Mouse (Mus musculus) olfactory bulb, adult 2 months (tissue): Measurements from ENCODE around the gene Eva1c. TPM values are rescaled to one million over a fixed set of nuclear protein-coding genes. Genes with fewer than 3 reads are reported as not detected.

Experiments used
- H3K27ac ChIP-seq: fragments of 200-500 bp; 2 replicates; pipeline ENCODE4 v1.5.1; 2012; ENCODE audit warnings: low read depth, low read length; ENCODE audit not compliant: insufficient read depth
- H3K4me1 ChIP-seq: fragments of 200-500 bp; 2 replicates; pipeline ENCODE4 v1.6.1; 2012; ENCODE audit warnings: low read length; ENCODE audit not compliant: control insufficient read depth, insufficient read depth
- H3K4me3 ChIP-seq: fragments of 200-500 bp; 2 replicates; pipeline ENCODE4 v1.5.1; 2012; ENCODE audit warnings: mild to moderate bottlenecking, low read depth, low read length, moderate library complexity; ENCODE audit not compliant: insufficient read depth
- CTCF ChIP-seq: fragments of 200-500 bp; IDR thresholded peaks from 2 replicates; pipeline ENCODE4 v1.5.1; 2012; ENCODE audit warnings: low read depth, mild to moderate bottlenecking, low read length, moderate library complexity; ENCODE audit not compliant: insufficient read depth
- POLR2A ChIP-seq: fragments of 200-500 bp; IDR thresholded peaks from 2 replicates; pipeline ENCODE4 v1.6.1; 2012; ENCODE audit warnings: mild to moderate bottlenecking, low read depth, low read length, moderate library complexity; ENCODE audit not compliant: insufficient read depth
- WGBS: fragments of 180-500 bp; shearing (Covaris S2); methylation state at CpG from one replicate; pipeline ENCODE4 v1.1.7; 2018; 5-methylcytosine and 5-hydroxymethylcytosine counted together
- polyA plus RNA-seq: library from polyadenylated mRNA; stranded (reverse); fragments of >200 nt; gene quantifications from 2 replicates; pipeline ENCODE4 v1.2.4, GENCODE M21; 2012; ENCODE audit warnings: low replicate concordance; ENCODE audit not compliant: missing spikeins, insufficient read depth, insufficient read length

The Eva1c gene
- polyA plus RNA-seq, 1 experiment = not detected

GRCm38 (mm10) chr16:90798848-90799247, 27.7 kb upstream of the Eva1c start:
- H3K4me1 ChIP-seq = no peaks in the 10 kb centered on the region
- H3K27ac ChIP-seq = no peak overlapping the region
- H3K4me3 ChIP-seq = no peak overlapping the region
- no peak for TF ChIP-seq CTCF
- TF ChIP-seq POLR2A = no peak
- WGBS = 97% methylated on average over 5 of the region's 5 CpGs

- TF ChIP-seq CTCF = no peak
- TF ChIP-seq POLR2A = no peak
- Histone ChIP-seq H3K4me1 (no peaks in the 10 kb centered on the region), H3K4me3 (no peak overlapping the region), H3K27ac (no peak overlapping the region)
- 76% methylated on average over 10 of the region's 10 CpGs for whole genome bisulfite sequencing
Observed at GRCm38 (mm10) chr16:90799840-90800239, 26.7 kb upstream of the Eva1c start.

GRCm38 (mm10) chr16:90801251-90801650, 25.3 kb upstream of the Eva1c start:
- WGBS = 84% methylated on average over 5 of the region's 5 CpGs
- Histone ChIP-seq H3K4me3 (no peak overlapping the region), H3K4me1 (no peaks in the 10 kb centered on the region), H3K27ac (no peak overlapping the region)
- no peak for TF ChIP-seq POLR2A
- no peak for TF ChIP-seq CTCF

DNA sequence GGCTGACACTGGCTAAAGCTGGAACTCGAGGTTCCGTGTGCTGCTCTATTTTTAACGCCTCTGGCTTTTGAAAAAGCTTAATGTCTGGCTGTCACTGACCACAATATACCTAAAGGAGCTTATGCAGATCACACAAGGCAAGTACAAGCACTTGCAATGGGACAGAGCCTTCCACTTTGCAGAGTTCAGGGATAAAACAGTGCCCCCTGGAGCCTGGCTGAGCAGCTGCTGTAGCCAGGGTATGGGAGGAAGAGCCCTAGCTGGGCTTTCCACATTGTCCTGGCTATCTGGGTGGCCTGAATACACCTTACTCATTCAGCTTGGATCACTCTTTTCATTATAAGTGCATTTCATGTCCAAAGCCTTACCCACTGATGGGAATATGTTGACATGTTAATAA, 24.6 kb upstream of the Eva1c start:
- Histone ChIP-seq H3K4me1 (no peaks in the 10 kb centered on the region), H3K27ac (no peak overlapping the region), H3K4me3 (no peak overlapping the region)
- TF ChIP-seq CTCF (no peak), POLR2A (no peak)
- WGBS = 76% methylated on average over 3 of the region's 3 CpGs

GRCm38 (mm10) chr16:90804466-90804865, 22.1 kb upstream of the Eva1c start:
- Histone ChIP-seq H3K27ac (no peak overlapping the region), H3K4me1 (no peaks in the 10 kb centered on the region), H3K4me3 (no peak overlapping the region)
- TF ChIP-seq CTCF (no peak), POLR2A (no peak)
- WGBS = 96% methylated on average over 5 of the region's 5 CpGs

DNA sequence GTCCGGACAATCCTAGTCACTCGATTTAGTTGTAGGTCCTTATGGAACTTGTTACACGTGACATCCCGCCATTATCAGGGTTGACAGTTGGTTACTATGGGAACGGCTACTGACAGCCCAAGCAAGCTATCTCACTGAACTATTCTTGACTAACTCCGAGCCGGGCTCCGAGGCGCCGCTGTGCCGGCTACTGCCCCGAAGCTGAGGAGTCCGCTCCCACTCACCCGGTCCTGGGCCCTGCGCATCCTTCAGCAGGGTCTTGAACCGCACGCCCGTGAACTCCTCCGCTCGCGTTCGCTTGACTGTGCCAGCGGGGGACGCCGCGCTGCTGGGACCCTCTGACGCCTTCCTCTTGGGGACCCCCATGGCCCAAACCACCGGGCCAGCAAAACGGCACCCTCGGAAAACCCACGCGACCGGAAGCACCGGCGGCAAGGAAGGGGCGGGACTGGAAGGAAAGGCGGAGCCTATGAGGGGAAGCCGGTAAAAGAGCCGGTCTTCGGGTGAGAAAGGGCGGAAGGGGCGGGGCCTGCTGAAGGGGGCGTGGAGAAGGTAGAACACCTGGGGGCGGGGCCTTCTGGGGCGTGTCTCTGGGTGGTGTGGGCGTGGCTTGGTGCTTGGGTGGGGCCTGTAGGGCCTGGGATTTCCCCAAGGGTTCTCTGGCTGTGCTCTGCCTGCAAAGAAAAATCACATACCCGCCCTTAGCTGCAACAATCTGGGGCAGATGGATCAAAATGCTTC, 16.4 kb upstream of the Eva1c start, which contains the start of gene Urb1:
Urb1 (minus strand) TSS at position 439 of the 741 bp plus-strand sequence.
- under 1% methylated on average over 47 of the region's 47 CpGs for WGBS
- peaks cover 4% of the 10 kb centered on the region for H3K4me1 ChIP-seq
- H3K4me3 ChIP-seq = peak within 1 kb of the TSS; percentile 64
- peak within 1 kb of the TSS; percentile 17 for H3K27ac ChIP-seq
- TF ChIP-seq POLR2A (peak; percentile 41; the same call in 1 of the 2 replicates), CTCF (no peak)

GRCm38 (mm10) chr16:90810716-90811256, 15.7 kb upstream of the Eva1c start:
- 20% methylated on average over 11 of the region's 11 CpGs for WGBS
- TF ChIP-seq CTCF (no peak), POLR2A (no peak)
- peaks cover 4% of the 10 kb centered on the region for H3K4me1 ChIP-seq
- peak overlapping the region; percentile 64 for H3K4me3 ChIP-seq
- peak overlapping the region; percentile 17 for H3K27ac ChIP-seq

GRCm38 (mm10) chr16:90812086-90812485, 14.4 kb upstream of the Eva1c start:
- peaks cover 4% of the 10 kb centered on the region for H3K4me1 ChIP-seq
- TF ChIP-seq CTCF (no peak), POLR2A (no peak)
- no peak overlapping the region for H3K27ac ChIP-seq
- no peak overlapping the region for H3K4me3 ChIP-seq
- WGBS = 76% methylated on average over 5 of the region's 5 CpGs

DNA sequence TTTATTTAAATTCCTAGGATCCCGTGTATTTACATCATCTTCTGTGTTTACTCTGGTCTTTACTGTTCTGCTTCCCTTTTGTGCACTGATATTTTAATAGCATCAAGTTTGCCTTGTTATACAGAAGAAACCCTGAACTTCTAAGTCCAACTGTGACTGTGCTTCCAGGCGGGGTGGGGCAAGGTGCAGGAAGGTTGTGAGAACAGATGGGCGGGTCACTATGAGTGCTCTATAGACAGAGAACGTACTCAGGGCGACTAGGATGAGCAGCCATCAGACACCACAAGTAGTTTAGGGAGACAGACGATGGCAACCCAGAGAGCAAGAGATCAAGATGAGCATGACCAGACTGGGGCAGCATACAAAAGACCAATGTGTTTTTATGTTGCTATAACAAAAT, 6.2 kb upstream of the Eva1c start:
- Histone ChIP-seq H3K4me3 (no peak overlapping the region), H3K27ac (no peak overlapping the region), H3K4me1 (no peaks in the 10 kb centered on the region)
- 89% methylated on average over 6 of the region's 6 CpGs for WGBS
- TF ChIP-seq POLR2A (no peak), CTCF (no peak)
